Mouse (Mus musculus) heart, adult 2 months (tissue): Measurements from ENCODE around the gene Sema5a. TPM values are rescaled to one million over a fixed set of nuclear protein-coding genes. Genes with fewer than 3 reads are reported as not detected.

Experiments used
- DNase-seq, 2 experiments: peaks; one replicate each; pipeline ENCODE4 v3.0.0; 2021
- H3K27ac ChIP-seq: fragments of 200-600 bp; 2 replicates; pipeline ENCODE4 v1.8.1; 2022
- H3K27me3 ChIP-seq: fragments of 200-500 bp; 2 replicates; pipeline ENCODE4 v1.6.1; 2012; ENCODE audit warnings: mild to moderate bottlenecking, low read length, inconsistent platforms, mixed read lengths; ENCODE audit not compliant: control insufficient read depth, insufficient read depth
- H3K36me3 ChIP-seq: fragments of 200-500 bp; 2 replicates; pipeline ENCODE4 v1.6.1; 2012; ENCODE audit warnings: low read length, inconsistent platforms; ENCODE audit not compliant: control insufficient read depth, insufficient read depth
- H3K4me1 ChIP-seq: fragments of 200-500 bp; 2 replicates; pipeline ENCODE4 v1.6.1; 2011; ENCODE audit warnings: low read length; ENCODE audit not compliant: control insufficient read depth, insufficient read depth
- H3K4me3 ChIP-seq: fragments of 200-600 bp; 2 replicates; pipeline ENCODE4 v1.8.1; 2022
- H3K79me2 ChIP-seq: fragments of 200-500 bp; replicated peaks from 2 replicates; pipeline ENCODE4 v1.6.1; 2012; ENCODE audit warnings: mild to moderate bottlenecking, inconsistent platforms, low read length, moderate library complexity, mixed read lengths; ENCODE audit not compliant: control insufficient read depth, insufficient read depth
- H3K9ac ChIP-seq: fragments of 200-500 bp; 2 replicates; pipeline ENCODE4 v1.6.1; 2012; ENCODE audit warnings: low read depth, mild to moderate bottlenecking, control low read depth, inconsistent platforms, low read length, mixed read lengths
- CTCF ChIP-seq: fragments of 200-600 bp; IDR thresholded peaks from 2 replicates; pipeline ENCODE4 v1.8.1; 2022; ENCODE audit warnings: antibody characterized with exemption, mild to moderate bottlenecking, moderate library complexity
- EP300 ChIP-seq: fragments of 200-500 bp; IDR thresholded peaks from 2 replicates; pipeline ENCODE4 v1.6.1; 2011; ENCODE audit warnings: low read depth, low read length, control low read depth; ENCODE audit not compliant: insufficient read depth
- POLR2A ChIP-seq: fragments of 200-500 bp; IDR thresholded peaks from 2 replicates; pipeline ENCODE4 v1.6.1; 2011; ENCODE audit warnings: mild to moderate bottlenecking, low read depth, low read length, control low read depth; ENCODE audit not compliant: insufficient read depth
- WGBS: fragments of 180-500 bp; shearing (Covaris S2); methylation state at CpG from one replicate; pipeline ENCODE4 v1.1.7; 2018; 5-methylcytosine and 5-hydroxymethylcytosine counted together
- intact Hi-C: fragments of 180-260 bp; cut with DNase I; formaldehyde crosslinking; loops from one replicate; pipeline ENCODE4 v1.15.1; 2025
- polyA plus RNA-seq: library from polyadenylated mRNA; depleted of rRNA; stranded (reverse); fragments of >200 nt; gene quantifications from 2 replicates; pipeline ENCODE4 v1.2.3, GENCODE M21; 2012
- total RNA-seq, 2 experiments: library from RNA; stranded (reverse); gene quantifications; 2 replicates each; pipeline ENCODE4 v1.2.3; 2021

Gene Sema5a
- total and polyA plus RNA-seq, 3 experiments: 1.8 to 10.6 (median 7.9) TPM

DNA sequence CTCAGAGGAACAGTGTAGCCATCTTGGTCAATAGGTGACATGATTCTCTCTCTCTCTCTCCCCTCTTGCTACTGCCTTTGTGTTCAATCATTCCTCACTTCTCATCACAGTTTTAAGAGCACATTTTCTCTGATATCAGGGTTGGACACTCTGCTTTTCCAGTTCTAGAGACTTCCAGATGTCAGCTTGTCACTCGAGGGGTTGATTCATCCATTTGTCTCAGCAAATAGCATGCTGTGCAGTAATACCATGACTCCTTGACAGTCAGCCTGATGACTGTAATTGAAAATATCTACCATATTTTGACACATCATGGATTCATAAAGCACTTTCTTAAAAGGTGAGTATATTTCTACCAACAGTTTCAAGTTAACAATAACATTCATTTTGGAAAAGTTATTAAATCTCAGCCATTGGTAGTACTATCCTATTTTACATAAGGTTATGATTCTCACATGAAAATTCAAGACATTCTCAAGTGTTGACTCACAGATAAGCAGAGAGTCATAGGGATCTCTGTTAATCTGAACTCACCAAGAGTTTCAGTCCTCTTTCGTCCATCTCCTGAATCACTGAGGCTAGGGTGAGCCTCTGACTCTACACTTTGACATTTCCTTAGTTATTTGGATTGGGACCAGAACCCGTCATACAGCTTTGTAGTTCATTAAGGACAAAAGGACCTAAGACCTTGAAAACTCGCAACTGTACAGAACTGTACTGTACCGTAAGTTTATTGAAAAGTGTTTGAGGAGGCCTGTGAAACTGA, 78.0 kb downstream of the Sema5a start:
- Histone ChIP-seq H3K27ac (no peak overlapping the region), H3K79me2 (no peaks in the 10 kb centered on the region), H3K4me1 (no peaks in the 10 kb centered on the region; the same call in 1 of the 2 replicates), H3K9ac (no peak overlapping the region), H3K27me3 (no peaks in the 10 kb centered on the region; the same call in 1 of the 2 replicates), H3K4me3 (no peak overlapping the region), H3K36me3 (no peaks in the 10 kb centered on the region)
- intact Hi-C loops: no loop called here
- WGBS: 70% methylated on average over 5 of the region's 5 CpGs
- no peak for DNase-seq
- TF ChIP-seq CTCF (no peak), EP300 (no peak), POLR2A (no peak)

DNA sequence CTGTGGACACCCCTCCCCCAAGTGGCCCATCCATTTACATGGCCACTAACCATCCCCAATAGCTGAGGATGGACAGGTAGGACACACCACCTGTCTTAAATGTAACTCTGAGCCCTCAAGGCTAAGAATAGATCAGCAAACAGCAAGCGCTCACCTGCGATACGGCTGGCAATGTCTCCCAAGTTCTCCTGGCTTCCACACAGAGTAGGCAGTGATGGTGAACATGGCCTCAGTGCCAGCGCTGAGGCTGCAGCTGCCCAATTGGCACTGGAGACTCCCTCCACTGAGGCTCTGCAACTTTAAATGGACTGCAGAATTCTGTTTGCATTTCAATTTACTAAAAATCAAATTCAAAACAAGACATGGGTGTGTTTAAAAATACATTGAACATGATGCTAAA, 78.6 kb downstream of the Sema5a start:
- no peaks in the 10 kb centered on the region; the same call in 1 of the 2 replicates for H3K4me1 ChIP-seq
- WGBS: 97% methylated on average over 4 of the region's 4 CpGs
- TF ChIP-seq EP300 (no peak), POLR2A (no peak), CTCF (no peak)
- H3K27ac ChIP-seq: no peak overlapping the region
- H3K27me3 ChIP-seq: no peaks in the 10 kb centered on the region; the same call in 1 of the 2 replicates
- intact Hi-C loops: no loop called here
- DNase-seq: no peak
- H3K79me2 ChIP-seq: no peaks in the 10 kb centered on the region
- no peak overlapping the region for H3K4me3 ChIP-seq
- H3K9ac ChIP-seq: no peak overlapping the region
- H3K36me3 ChIP-seq: no peaks in the 10 kb centered on the region

DNA sequence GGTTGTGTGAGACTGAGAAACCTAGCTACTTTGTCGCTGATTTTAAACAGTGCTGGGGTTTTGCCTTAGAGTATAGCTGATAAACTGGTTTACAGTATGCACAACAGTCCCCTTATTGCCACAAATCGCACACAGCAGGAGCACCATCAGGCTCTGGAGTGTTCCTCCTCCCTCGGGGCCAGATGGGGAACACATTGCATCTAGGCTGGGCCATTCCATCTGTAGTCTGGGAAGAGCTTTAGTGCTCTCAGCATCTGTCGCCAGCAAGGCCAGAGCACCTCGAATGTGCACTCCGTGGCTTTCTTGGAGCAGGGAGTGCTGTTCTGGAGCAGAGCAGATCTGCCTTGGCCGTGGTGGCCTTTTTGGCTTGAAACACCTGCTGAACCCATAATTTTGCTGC, 79.5 kb downstream of the Sema5a start:
- no peak for DNase-seq
- TF ChIP-seq POLR2A: no peak
- no peak for TF ChIP-seq EP300
- TF ChIP-seq CTCF: no peak
- no peaks in the 10 kb centered on the region; the same call in 1 of the 2 replicates for H3K4me1 ChIP-seq
- no peak overlapping the region for H3K27ac ChIP-seq
- no peak overlapping the region for H3K4me3 ChIP-seq
- intact Hi-C loops: no loop called here
- WGBS: 59% methylated on average over 7 of the region's 7 CpGs
- H3K9ac ChIP-seq: no peak overlapping the region
- H3K27me3 ChIP-seq: no peaks in the 10 kb centered on the region; the same call in 1 of the 2 replicates
- H3K36me3 ChIP-seq: no peaks in the 10 kb centered on the region
- no peaks in the 10 kb centered on the region for H3K79me2 ChIP-seq

DNA sequence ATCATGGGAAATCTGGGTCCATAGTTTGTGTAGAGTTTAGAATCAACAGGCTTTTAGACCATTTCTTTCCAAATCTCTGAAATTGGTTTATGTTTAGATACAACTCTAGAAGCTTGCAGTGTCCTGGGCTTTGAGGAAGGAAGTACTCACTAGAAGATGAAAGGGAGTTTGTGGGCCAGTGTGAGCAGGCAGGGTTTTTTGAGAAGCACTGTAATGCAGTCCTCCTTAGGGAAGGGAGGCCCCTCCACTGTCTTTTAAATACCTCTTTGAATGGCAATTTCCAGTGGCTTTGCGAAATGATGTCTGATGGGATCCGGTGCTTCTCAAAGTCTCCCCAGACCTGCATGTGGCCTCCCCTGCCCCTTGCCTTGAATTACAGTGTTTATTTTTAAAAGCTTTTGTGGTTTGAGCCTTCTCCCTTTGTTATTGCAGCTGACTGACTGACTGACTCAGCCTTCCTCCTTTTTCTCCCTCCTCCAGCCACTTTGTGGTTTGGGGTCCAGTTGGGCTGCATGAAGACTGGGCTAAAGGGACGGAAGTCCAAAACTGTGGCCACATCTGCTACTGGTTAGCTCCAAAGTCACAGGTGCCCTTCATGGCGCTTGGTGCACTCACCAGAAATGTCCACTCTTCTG, 83.9 kb downstream of the Sema5a start:
- Histone ChIP-seq H3K4me3 (no peak overlapping the region), H3K9ac (no peak overlapping the region), H3K27me3 (no peaks in the 10 kb centered on the region), H3K27ac (no peak overlapping the region), H3K79me2 (no peaks in the 10 kb centered on the region), H3K4me1 (0 out of 2 replicates have a peak, but pooled peaks cover 1% of the 10 kb centered on the region), H3K36me3 (no peaks in the 10 kb centered on the region)
- no peak for TF ChIP-seq EP300
- TF ChIP-seq POLR2A: no peak
- no peak for TF ChIP-seq CTCF
- intact Hi-C loops: no loop called here
- 58% methylated on average over 4 of the region's 4 CpGs for whole genome bisulfite sequencing
- DNase-seq: no peak

DNA sequence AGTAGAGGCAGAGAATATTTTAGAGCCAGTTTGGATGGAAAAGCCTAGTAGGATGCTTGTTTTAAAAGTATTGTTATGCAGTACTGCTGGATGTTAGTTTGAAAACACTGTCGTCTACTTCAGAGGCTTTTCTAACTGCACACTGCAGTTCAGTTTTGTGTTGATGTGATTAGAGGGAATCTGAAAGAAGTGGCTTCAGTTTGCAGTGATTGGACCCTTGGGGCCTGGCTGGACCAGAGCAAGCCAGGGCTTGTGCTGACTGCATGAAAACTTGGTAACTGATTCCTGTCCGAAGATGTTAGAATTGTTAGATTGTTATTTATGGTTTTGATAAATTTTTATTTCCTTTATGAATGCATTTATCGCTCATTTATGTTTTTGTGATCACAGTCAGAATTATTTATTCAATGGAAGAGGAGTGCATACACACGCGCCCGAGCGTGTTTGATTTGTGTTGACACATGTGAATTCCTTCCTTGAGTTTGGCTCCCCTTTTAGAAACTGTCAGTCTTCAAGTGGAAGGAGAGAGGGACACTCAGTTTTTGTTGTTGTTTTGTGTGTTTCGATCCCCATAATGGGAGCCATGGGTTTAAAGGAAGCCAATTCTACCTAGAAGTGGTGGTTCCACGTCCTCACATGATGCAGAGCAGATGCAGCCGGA, 85.2 kb downstream of the Sema5a start:
- no peak for DNase-seq
- Histone ChIP-seq H3K4me1 (peaks cover 1% of the 10 kb centered on the region; the same call in 1 of the 2 replicates), H3K27me3 (no peaks in the 10 kb centered on the region), H3K36me3 (no peaks in the 10 kb centered on the region), H3K79me2 (no peaks in the 10 kb centered on the region), H3K9ac (no peak overlapping the region), H3K27ac (no peak overlapping the region), H3K4me3 (no peak overlapping the region)
- 65% methylated on average over 10 of the region's 10 CpGs for WGBS
- intact Hi-C loops: no loop called here
- TF ChIP-seq EP300: no peak
- TF ChIP-seq POLR2A: no peak

DNA sequence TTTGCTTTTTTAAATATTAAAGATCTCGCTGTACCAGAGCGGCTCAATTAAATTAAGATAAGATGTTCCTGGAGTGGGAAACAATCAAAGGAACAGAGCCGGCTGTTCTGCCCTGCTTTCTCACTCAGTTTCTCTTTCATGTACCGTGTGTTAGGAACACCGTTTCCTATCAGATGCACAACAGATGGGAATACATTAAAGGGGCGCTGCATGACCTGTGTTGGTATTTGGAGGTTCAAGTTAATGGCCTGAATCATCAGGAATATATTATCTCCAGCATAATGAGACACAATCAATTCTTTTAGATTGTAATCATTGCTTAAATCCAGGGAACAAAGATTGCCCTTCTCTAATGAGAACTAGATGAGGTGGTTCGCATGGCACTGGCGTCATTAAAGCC, 85.8 kb downstream of the Sema5a start:
- H3K4me3 ChIP-seq: no peak overlapping the region
- intact Hi-C loops: no loop called here
- 57% methylated on average over 8 of the region's 8 CpGs for WGBS
- no peaks in the 10 kb centered on the region for H3K79me2 ChIP-seq
- TF ChIP-seq EP300: no peak
- TF ChIP-seq CTCF: no peak
- no peak overlapping the region for H3K27ac ChIP-seq
- no peaks in the 10 kb centered on the region for H3K27me3 ChIP-seq
- H3K9ac ChIP-seq: no peak overlapping the region
- no peak for DNase-seq
- peaks cover 1% of the 10 kb centered on the region; the same call in 1 of the 2 replicates for H3K4me1 ChIP-seq
- no peaks in the 10 kb centered on the region for H3K36me3 ChIP-seq
